Mouse (Mus musculus) brain, embryonic 18.5 days (tissue): ENCODE data around the gene Vamp4.

Experiments used
- DNase-seq: peaks from one replicate; pipeline ENCODE4 v3.0.0-alpha.2; 2012; ENCODE audit warnings: low read depth, low spot score

Vamp4 gene

GRCm38 (mm10) chr1:162570260-162570748 is at the start of gene Vamp4:
Gene Vamp4 (plus strand): TSS chr1:162570515.
- DNase-seq, result peak; percentile 89

- DNase-seq, result no peak
Measured at GRCm38 (mm10) chr1:162529651-162530050, 40.7 kb upstream of the Vamp4 start.

- no peak for DNase-seq
Measured at GRCm38 (mm10) chr1:162530666-162531065, 39.6 kb upstream of the Vamp4 start.

GRCm38 (mm10) chr1:162531584-162531983 is 38.7 kb upstream of the Vamp4 start:
- no peak for DNase-seq

GRCm38 (mm10) chr1:162532330-162532729 is 38.0 kb upstream of the Vamp4 start:
- DNase-seq, result no peak

- DNase-seq, result no peak
Measured at GRCm38 (mm10) chr1:162533766-162534560, 36.4 kb upstream of the Vamp4 start.

GRCm38 (mm10) chr1:162543231-162543630 is 27.1 kb upstream of the Vamp4 start:
- DNase-seq, result no peak

- no peak for DNase-seq
Measured at GRCm38 (mm10) chr1:162547607-162548006, 22.7 kb upstream of the Vamp4 start.

GRCm38 (mm10) chr1:162548016-162548916 is 22.0 kb upstream of the Vamp4 start, which contains the start of gene Mettl13:
Gene Mettl13 (minus strand): TSS chr1:162548551.
- peak; percentile 88 for DNase-seq

- no peak for DNase-seq
Measured at GRCm38 (mm10) chr1:162548917-162549613, 21.2 kb upstream of the Vamp4 start.

- no peak for DNase-seq
Measured at GRCm38 (mm10) chr1:162549615-162550283, 20.6 kb upstream of the Vamp4 start.

GRCm38 (mm10) chr1:162552956-162553355 is 17.4 kb upstream of the Vamp4 start:
- no peak for DNase-seq

- DNase-seq, result no peak
Measured at GRCm38 (mm10) chr1:162554193-162554592, 16.1 kb upstream of the Vamp4 start.

- DNase-seq, result no peak
Measured at GRCm38 (mm10) chr1:162563236-162563635, 7.1 kb upstream of the Vamp4 start.

GRCm38 (mm10) chr1:162564992-162565391 is 5.3 kb upstream of the Vamp4 start:
- DNase-seq, result no peak

- DNase-seq, result no peak
Measured at GRCm38 (mm10) chr1:162567351-162567750, 3.0 kb upstream of the Vamp4 start.

GRCm38 (mm10) chr1:162570931-162571601 is 751 bp downstream of the Vamp4 start:
- DNase-seq, result no peak

- no peak for DNase-seq
Measured at GRCm38 (mm10) chr1:162575098-162575497, 4.8 kb downstream of the Vamp4 start.

- DNase-seq, result no peak
Measured at GRCm38 (mm10) chr1:162582884-162583283, 12.6 kb downstream of the Vamp4 start.

GRCm38 (mm10) chr1:162586282-162586681 is 16.0 kb downstream of the Vamp4 start:
- no peak for DNase-seq

- no peak for DNase-seq
Measured at GRCm38 (mm10) chr1:162588606-162589005, 18.3 kb downstream of the Vamp4 start.
